Mouse (Mus musculus): ENCODE measurements around the gene Ube2d2b. TPM values are rescaled to one million over a fixed set of nuclear protein-coding genes. Genes with fewer than 3 reads are reported as not detected.

Gene Ube2d2b
- polyA plus RNA-seq, 1 experiment: not detected

DNA sequence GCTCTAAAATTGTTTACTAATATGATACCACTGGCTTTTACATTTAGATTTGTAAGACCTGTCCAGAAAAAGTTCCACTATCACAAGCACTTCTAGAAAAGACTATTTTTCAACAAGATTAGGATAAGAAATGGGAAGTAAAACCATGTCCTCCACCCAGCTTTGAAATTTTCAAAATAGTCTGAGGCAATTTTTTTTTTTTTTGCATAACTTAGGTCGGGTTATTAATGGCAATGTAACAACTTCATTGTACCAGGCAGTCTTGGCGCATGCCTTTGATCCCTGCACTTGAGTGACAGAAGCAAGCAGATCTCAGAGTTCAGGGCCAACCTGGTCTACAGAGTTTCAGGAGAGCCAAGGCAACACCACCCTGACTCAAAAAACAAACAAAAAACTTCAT is 39.8 kb downstream of the Ube2d2b start:
- peaks cover 2% of the 10 kb centered on the region for H3K4me1 ChIP-seq (ENCODE audit: control insufficient read depth, insufficient read depth, low read length)
- no peak for DNase-seq
- WGBS: 42% methylated on average over 2 of the region's 2 CpGs
- TF ChIP-seq POLR2A (IDR thresholded peaks at IDR 0.05; ENCODE audit: borderline replicate concordance, extremely low read depth, low read depth, low read length) (no peak), CTCF (IDR thresholded peaks at IDR 0.05; ENCODE audit: insufficient read depth, low read length) (no peak)
- no peak overlapping the region for H3K4me3 ChIP-seq (replicated peaks; ENCODE audit: extremely low read depth, low read depth, low read length)

DNA sequence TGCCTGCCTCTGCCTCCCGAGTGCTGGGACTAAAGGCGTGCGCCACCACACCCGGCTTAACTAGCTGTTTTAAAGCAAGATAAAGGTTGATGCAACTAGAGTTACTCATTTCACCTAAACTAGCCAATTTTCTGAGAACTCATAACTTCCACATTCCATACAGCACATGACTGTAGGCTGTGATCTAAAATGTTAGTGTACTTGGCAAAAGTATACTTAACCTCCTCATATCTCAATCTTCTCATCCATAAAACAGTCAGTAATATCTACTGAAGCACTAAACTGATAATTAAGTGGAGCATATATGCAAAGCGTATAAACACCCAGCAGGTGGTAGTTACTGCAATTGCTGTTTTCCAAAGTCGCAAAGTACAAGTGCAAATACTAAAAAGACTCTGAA is 43.4 kb downstream of the Ube2d2b start:
- H3K4me1 ChIP-seq (ENCODE audit: control insufficient read depth, insufficient read depth, low read length): no peaks in the 10 kb centered on the region
- DNase-seq: no peak
- 90% methylated on average over 6 of the region's 6 CpGs for WGBS

DNA sequence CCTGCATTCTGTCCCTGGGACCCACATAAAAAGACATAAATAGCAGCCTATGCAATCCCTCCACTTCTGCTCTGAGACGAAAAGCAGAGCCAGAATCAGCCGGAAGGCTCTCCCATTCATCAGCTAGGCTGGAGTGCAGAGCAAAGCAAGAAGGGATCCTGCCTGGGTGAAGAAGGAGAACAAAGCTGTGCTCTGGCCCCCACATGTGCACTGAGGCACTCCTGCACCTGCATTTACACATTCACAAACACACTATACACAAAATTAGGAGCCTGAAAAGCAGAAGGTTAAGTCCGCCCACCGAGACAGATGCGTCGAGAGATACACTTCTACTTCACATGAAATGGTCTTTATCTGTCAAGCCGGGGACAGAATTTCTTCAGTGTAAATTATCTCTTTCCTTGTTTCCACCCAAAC is 44.0 kb downstream of the Ube2d2b start:
- WGBS: 69% methylated on average over 7 of the region's 7 CpGs
- H3K4me3 ChIP-seq (replicated peaks; ENCODE audit: extremely low read depth, low read depth, low read length): no peak overlapping the region
- no peaks in the 10 kb centered on the region for H3K4me1 ChIP-seq (ENCODE audit: control insufficient read depth, insufficient read depth, low read length)
- no peak for DNase-seq
- TF ChIP-seq POLR2A (IDR thresholded peaks at IDR 0.05; ENCODE audit: borderline replicate concordance, extremely low read depth, low read depth, low read length) (no peak), CTCF (IDR thresholded peaks at IDR 0.05; ENCODE audit: insufficient read depth, low read length) (no peak)

More for the DNA sequence above, 43.4 kb downstream of the Ube2d2b start:
- TF ChIP-seq CTCF (IDR thresholded peaks at IDR 0.05; ENCODE audit: insufficient read depth, low read length) (no peak), POLR2A (IDR thresholded peaks at IDR 0.05; ENCODE audit: borderline replicate concordance, extremely low read depth, low read depth, low read length) (no peak)
- no peak overlapping the region for H3K4me3 ChIP-seq (replicated peaks; ENCODE audit: extremely low read depth, low read depth, low read length)

DNA sequence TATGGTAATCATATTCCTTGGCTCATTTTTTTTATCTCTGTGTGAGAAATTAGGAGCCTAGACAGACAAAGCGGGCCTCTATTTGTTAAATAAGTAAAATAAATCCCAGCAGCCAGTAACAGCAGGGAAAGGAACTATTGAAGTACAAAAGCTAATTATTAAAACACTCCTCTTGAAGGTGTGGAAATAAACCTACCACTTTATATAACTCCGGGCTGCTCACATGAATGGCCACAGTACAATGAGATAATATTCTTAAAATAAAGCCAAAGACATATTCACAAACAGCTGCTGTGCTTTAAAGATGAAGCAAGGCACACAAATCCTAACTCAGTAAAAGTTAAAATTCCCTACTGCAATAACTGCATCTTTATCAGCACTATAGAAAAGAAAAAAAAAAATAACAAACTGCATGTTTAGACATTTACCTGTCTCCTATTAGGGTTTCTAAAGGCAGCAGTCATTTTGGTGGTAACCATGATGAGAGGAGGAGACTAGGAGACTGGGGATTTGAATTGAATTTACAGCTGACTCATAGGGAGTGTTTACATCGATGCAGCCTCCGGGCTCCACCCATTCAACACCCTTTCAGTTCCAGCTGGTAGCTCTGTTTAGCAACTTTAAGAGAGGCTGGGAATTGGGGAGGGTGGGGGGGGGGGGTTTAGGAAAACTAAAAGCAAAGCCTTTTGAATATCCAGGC is 44.8 kb downstream of the Ube2d2b start, which contains the start of gene Evi5:
Evi5 (minus strand) TSS at position 547 of the 700 bp plus-strand sequence.
- DNase-seq: no peak
- TF ChIP-seq CTCF (IDR thresholded peaks at IDR 0.05; ENCODE audit: insufficient read depth, low read length): no peak
- no peak for TF ChIP-seq POLR2A (IDR thresholded peaks at IDR 0.05; ENCODE audit: borderline replicate concordance, extremely low read depth, low read depth, low read length)
- 23% methylated on average over 4 of the region's 4 CpGs for WGBS
- Histone ChIP-seq H3K4me1 (ENCODE audit: control insufficient read depth, insufficient read depth, low read length) (no peaks in the 10 kb centered on the region), H3K4me3 (replicated peaks; ENCODE audit: extremely low read depth, low read depth, low read length) (no peak within 1 kb of the TSS)

DNA sequence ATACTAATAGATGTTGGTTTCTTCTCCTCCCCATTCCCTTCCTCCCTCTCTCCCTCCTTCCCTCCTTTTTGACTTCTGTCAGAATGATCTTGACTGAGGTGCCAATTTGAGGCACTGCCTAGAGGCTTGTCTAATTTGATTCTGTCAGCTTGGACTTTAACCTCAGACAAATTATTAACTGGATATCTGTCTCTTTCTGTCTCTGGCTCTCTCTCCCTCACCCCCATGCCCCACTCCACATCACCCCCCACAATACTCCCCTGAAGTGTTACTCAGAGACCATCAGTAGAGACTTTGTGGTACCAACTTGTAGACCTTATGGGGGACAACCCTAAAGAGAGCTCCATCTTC is 45.3 kb downstream of the Ube2d2b start:
- no peak for DNase-seq
- Histone ChIP-seq H3K4me3 (replicated peaks; ENCODE audit: extremely low read depth, low read depth, low read length) (no peak overlapping the region), H3K4me1 (ENCODE audit: control insufficient read depth, insufficient read depth, low read length) (no peaks in the 10 kb centered on the region)
- no peak for TF ChIP-seq POLR2A (IDR thresholded peaks at IDR 0.05; ENCODE audit: borderline replicate concordance, extremely low read depth, low read depth, low read length)
- no peak for TF ChIP-seq CTCF (IDR thresholded peaks at IDR 0.05; ENCODE audit: insufficient read depth, low read length)

DNA sequence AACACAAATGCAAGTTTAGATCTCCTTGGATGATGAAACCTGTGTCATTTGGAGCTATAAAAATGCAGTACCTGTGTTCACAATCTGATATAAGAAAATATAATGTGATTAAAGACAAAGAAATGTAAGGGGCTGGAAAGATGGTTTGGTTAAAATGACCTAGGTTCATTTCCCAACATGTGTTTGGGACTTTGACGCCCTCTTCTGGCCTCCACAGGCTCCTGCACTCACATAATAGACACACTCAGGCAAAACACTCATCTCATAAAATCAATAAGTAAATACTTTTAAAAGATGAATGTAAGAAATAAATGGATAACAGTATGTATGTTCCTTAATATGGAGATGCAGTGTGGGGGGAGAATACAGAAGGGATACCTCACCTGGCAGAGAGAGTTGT is 47.2 kb downstream of the Ube2d2b start:
- 74% methylated on average over 1 of the region's 1 CpGs for WGBS
- no peak for DNase-seq
- TF ChIP-seq CTCF (IDR thresholded peaks at IDR 0.05; ENCODE audit: insufficient read depth, low read length) (no peak), POLR2A (IDR thresholded peaks at IDR 0.05; ENCODE audit: borderline replicate concordance, extremely low read depth, low read depth, low read length) (no peak)
- Histone ChIP-seq H3K4me3 (replicated peaks; ENCODE audit: extremely low read depth, low read depth, low read length) (no peak overlapping the region), H3K4me1 (ENCODE audit: control insufficient read depth, insufficient read depth, low read length) (no peaks in the 10 kb centered on the region)

DNA sequence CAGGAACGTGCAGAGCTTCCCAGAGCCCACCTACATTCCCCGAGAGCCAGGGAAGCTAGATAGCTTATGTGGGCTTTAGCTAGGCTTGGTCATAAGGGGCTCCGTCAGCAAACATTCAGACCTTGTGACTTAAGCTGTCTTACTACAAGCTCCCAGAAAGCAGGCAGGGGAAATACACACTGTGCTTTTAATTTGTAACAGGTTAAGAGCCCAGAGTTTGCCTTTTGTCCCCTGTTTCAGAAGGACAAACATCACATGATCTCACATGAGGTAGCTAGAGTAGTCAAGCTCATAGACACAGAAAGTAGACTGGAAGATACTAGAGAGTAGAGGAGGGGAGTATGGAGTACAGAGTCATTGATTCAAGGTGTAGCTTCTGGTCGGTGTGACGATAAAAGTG is 50.8 kb downstream of the Ube2d2b start:
- no peak for DNase-seq
- TF ChIP-seq CTCF (IDR thresholded peaks at IDR 0.05; ENCODE audit: insufficient read depth, low read length): no peak
- no peak for TF ChIP-seq POLR2A (IDR thresholded peaks at IDR 0.05; ENCODE audit: borderline replicate concordance, extremely low read depth, low read depth, low read length)
- WGBS: 66% methylated on average over 5 of the region's 5 CpGs
- H3K4me1 ChIP-seq (ENCODE audit: control insufficient read depth, insufficient read depth, low read length): no peaks in the 10 kb centered on the region
- H3K4me3 ChIP-seq (replicated peaks; ENCODE audit: extremely low read depth, low read depth, low read length): no peak overlapping the region

Other genes starting within 250 kb of the Ube2d2b start
- 1.5 and 2.5 TPM in 2 replicates for gene Rpap2, start 232.7 kb upstream of the Ube2d2b start, polyA plus RNA-seq (2012; rRNA removed)
- 0.80 and 0.85 TPM in 2 replicates for gene Glmn, start 232.2 kb upstream of the Ube2d2b start, polyA plus RNA-seq (2012; rRNA removed)
- 0.73 and 2.0 TPM in 2 replicates for gene Gfi1, start 104.1 kb upstream of the Ube2d2b start, polyA plus RNA-seq (2012; rRNA removed)
- 16.5 and 18.2 TPM in 2 replicates for gene Evi5, start 45.0 kb downstream of the Ube2d2b start, polyA plus RNA-seq (2012; rRNA removed)
- 17.2 and 18.8 TPM in 2 replicates for gene Rpl5, start 70.4 kb downstream of the Ube2d2b start, polyA plus RNA-seq (2012; rRNA removed)
- 1.6 and 4.4 TPM in 2 replicates for gene Fam69a, start 157.0 kb downstream of the Ube2d2b start, polyA plus RNA-seq (2012; rRNA removed)
- 8.5 and 11.3 TPM in 2 replicates for gene Mtf2, start 235.6 kb downstream of the Ube2d2b start, polyA plus RNA-seq (2012; rRNA removed)